Mouse (Mus musculus) C2C12 (cell line): Measurements from ENCODE around the gene Olfr1176. TPM values are rescaled to one million over a fixed set of nuclear protein-coding genes. Genes with fewer than 3 reads are reported as not detected.

Experiments used
- H3K27me3 ChIP-seq: one replicate; pipeline ENCODE4 v1.6.1; 2011; ENCODE audit not compliant: control insufficient read depth, insufficient read depth, insufficient read length
- H3K36me3 ChIP-seq: one replicate; pipeline ENCODE4 v1.6.1; 2011; ENCODE audit not compliant: control insufficient read depth, insufficient read depth
- H3K4me3 ChIP-seq: one replicate; pipeline ENCODE4 v1.5.1; 2011; ENCODE audit warnings: mild to moderate bottlenecking, control low read depth; ENCODE audit not compliant: poor library complexity, insufficient read depth, severe bottlenecking
- H3K79me2 ChIP-seq: one replicate; pipeline ENCODE4 v1.6.1; 2011; ENCODE audit not compliant: control insufficient read depth, insufficient read depth
- H3K79me3 ChIP-seq: one replicate; pipeline ENCODE4 v1.6.1; 2011; ENCODE audit warnings: low read depth, control low read depth
- H3ac ChIP-seq: one replicate; pipeline ENCODE3; 2011; ENCODE audit warnings: low read depth; ENCODE audit not compliant: control insufficient read depth, insufficient read length
- CEBPB ChIP-seq: IDR thresholded peaks from one replicate; pipeline ENCODE4 v1.6.1; 2011; ENCODE audit warnings: low read depth, mild to moderate bottlenecking, control low read depth, moderate library complexity
- CTCF ChIP-seq: IDR thresholded peaks from one replicate; pipeline ENCODE4 v1.5.1; 2011; ENCODE audit not compliant: control insufficient read depth, insufficient read depth, insufficient read length
- FOSL1 ChIP-seq: IDR thresholded peaks from one replicate; pipeline ENCODE4 v1.8.0; 2011; ENCODE audit warnings: mild to moderate bottlenecking, low read length; ENCODE audit not compliant: poor library complexity, insufficient read depth, severe bottlenecking
- MAX ChIP-seq: IDR thresholded peaks from one replicate; pipeline ENCODE4 v1.6.1; 2011; ENCODE audit warnings: mild to moderate bottlenecking, control low read depth
- MYOD1 ChIP-seq: IDR thresholded peaks from one replicate; pipeline ENCODE4 v1.6.1; 2011; ENCODE audit warnings: low read depth; ENCODE audit not compliant: control insufficient read depth, insufficient read length
- MYOG ChIP-seq: IDR thresholded peaks from one replicate; pipeline ENCODE4 v1.6.1; 2011; ENCODE audit not compliant: control insufficient read depth, insufficient read length; ENCODE audit errors: extremely low read depth
- USF1 ChIP-seq: IDR thresholded peaks from one replicate; pipeline ENCODE4 v1.6.1; 2011; ENCODE audit warnings: low read depth, mild to moderate bottlenecking, control low read depth, moderate library complexity
- long read RNA-seq, 2 experiments: library from polyadenylated mRNA; unstranded; transcript quantifications; one replicate each; pipeline ENCODE4 v2.0.0; 2019 to 2020
- polyA plus RNA-seq: library from polyadenylated mRNA; unstranded; fragments of >200 nt; fragmentation: generic; extraction: Trizol; gene quantifications from one replicate; pipeline ENCODE4 v1.2.1, GENCODE M21; 2012; ENCODE audit warnings: missing spikeins

The Olfr1176 gene
- not detected for polyA plus RNA-seq
- long read RNA-seq, experiment 1: 0 reads
- long read RNA-seq, experiment 2: 0 reads

- no peak for TF ChIP-seq USF1
- no peak for TF ChIP-seq FOSL1
- TF ChIP-seq MYOD1: no peak
- no peak for TF ChIP-seq CEBPB
- H3K79me3 ChIP-seq: no peaks in the 10 kb centered on the region
- no peaks in the 10 kb centered on the region for H3K36me3 ChIP-seq
These were observed at the start of gene Olfr1176 for GRCm38 (mm10) chr2:88336421-88336820. Olfr1176 (plus strand) TSS chr2:88336721.

DNA sequence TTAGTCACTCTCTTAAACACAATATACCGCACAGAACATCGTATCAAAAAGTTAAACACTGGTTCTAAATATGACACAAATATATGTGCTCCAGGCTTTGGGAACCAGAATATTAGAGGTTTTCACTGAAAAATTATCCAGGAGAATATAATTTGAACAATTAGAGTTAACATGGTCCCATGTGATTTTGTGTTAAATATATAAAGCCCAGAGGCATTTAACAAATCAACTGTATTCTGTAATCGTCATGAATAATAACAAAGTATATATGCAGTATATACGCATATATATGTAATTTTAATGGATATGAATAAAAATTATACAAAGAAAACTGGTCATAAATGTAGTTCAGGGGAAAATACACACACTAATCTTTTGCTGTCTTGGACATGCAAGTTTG is 21.5 kb upstream of the Olfr1176 start, which contains the start of gene Olfr1174-ps:
TSS of gene Olfr1174-ps (minus strand) at position 101 of the 400 bp plus-strand sequence.
- Histone ChIP-seq H3K4me3 (no peak within 1 kb of the TSS), H3K36me3 (no peaks in the 10 kb centered on the region), H3K79me3 (no peaks in the 10 kb centered on the region), H3ac (no peak within 1 kb of the TSS), H3K79me2 (no peaks in the 10 kb centered on the region), H3K27me3 (no peaks in the 10 kb centered on the region)
- TF ChIP-seq FOSL1 (no peak), MYOG (no peak), CEBPB (no peak), CTCF (no peak), MAX (no peak), USF1 (no peak), MYOD1 (no peak)

More at GRCm38 (mm10) chr2:88336421-88336820, at the start of gene Olfr1176:
- H3ac ChIP-seq: no peak within 1 kb of the TSS
- H3K27me3 ChIP-seq: no peaks in the 10 kb centered on the region
- H3K4me3 ChIP-seq: no peak within 1 kb of the TSS
- H3K79me2 ChIP-seq: no peaks in the 10 kb centered on the region

DNA sequence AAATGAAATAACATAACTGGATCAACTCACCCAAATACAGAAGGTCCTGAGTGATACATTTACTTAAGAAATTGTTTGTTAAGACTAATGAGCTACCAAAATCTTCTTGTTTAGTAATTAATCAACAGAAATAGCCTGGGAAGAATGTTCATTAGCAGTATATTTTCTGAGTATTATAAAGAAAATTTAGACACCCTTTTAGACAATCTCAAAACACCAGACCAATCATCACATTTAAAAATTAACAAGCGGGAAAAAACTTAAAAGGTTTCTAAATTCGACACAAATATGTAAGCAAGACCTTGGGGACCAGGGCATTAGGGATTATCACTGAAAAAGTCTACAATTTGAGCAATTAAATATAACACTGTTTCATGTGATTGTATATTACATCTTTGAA is 9.4 kb upstream of the Olfr1176 start, which contains the start of gene Olfr1175-ps:
TSS of gene Olfr1175-ps (minus strand) at position 101 of the 400 bp plus-strand sequence.
- Histone ChIP-seq H3ac (no peak within 1 kb of the TSS), H3K79me2 (no peaks in the 10 kb centered on the region), H3K4me3 (no peak within 1 kb of the TSS), H3K36me3 (no peaks in the 10 kb centered on the region), H3K79me3 (no peaks in the 10 kb centered on the region), H3K27me3 (no peaks in the 10 kb centered on the region)
- no peak for TF ChIP-seq CTCF
- no peak for TF ChIP-seq MYOD1
- TF ChIP-seq USF1: no peak
- TF ChIP-seq MAX: no peak

DNA sequence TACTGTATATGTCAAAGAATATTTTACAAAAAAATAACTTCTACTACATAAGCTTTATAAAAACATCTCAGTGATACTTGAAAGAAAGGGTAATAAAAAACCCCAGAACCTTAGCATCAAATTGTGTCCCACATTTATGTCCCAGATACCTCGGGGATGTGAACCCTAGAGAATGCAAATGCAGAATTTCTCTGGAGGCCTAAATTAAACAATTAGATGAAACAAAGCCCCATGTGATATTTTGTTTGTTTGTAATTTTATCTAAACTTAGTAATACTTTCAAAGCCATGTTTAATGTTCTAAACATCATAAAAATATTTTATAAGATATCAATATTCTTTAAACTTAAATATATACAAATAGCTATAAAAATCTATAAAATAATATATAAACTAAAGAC is 9.9 kb downstream of the Olfr1176 start, which contains the start of gene Olfr1177-ps:
TSS of gene Olfr1177-ps (minus strand) at position 101 of the 400 bp plus-strand sequence.
- H3K36me3 ChIP-seq: no peaks in the 10 kb centered on the region
- H3K27me3 ChIP-seq: no peaks in the 10 kb centered on the region
- no peak within 1 kb of the TSS for H3K4me3 ChIP-seq
- no peaks in the 10 kb centered on the region for H3K79me2 ChIP-seq
- no peaks in the 10 kb centered on the region for H3K79me3 ChIP-seq
- TF ChIP-seq FOSL1 (no peak), MYOG (no peak), MAX (no peak), CTCF (no peak), USF1 (no peak), CEBPB (no peak), MYOD1 (no peak)
- no peak within 1 kb of the TSS for H3ac ChIP-seq

- no peaks in the 10 kb centered on the region for H3K36me3 ChIP-seq
- no peaks in the 10 kb centered on the region for H3K27me3 ChIP-seq
- no peak overlapping the region for H3K4me3 ChIP-seq
- TF ChIP-seq MAX: no peak
- TF ChIP-seq MYOG: no peak
- TF ChIP-seq MYOD1: no peak
- TF ChIP-seq FOSL1: no peak
- TF ChIP-seq CTCF: no peak
- TF ChIP-seq CEBPB: no peak
- no peak for TF ChIP-seq USF1
- H3K79me3 ChIP-seq: no peaks in the 10 kb centered on the region
- no peaks in the 10 kb centered on the region for H3K79me2 ChIP-seq
- no peak overlapping the region for H3ac ChIP-seq
These were observed 19.8 kb downstream of the Olfr1176 start for GRCm38 (mm10) chr2:88356304-88356703.

DNA sequence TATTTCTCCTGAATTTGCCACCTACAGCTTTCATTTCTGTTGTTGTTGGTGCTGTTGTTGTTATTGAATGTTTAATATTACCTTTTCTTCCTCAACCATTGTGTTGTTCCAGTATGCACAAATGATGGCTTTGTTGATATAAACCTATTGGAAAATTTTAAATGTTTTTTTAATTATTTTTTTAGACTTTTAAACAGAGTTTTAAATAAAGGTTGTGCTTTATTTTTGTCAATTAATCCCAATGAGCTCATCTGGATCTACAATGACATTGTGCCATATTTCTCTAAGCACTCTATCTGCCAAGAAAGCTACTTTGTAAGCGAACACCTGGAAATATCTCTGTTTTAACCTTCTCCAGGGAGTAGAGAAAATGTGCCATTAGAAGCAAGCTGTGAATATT is 50.2 kb downstream of the Olfr1176 start, which contains the start of gene Olfr1178:
TSS of gene Olfr1178 (plus strand) at position 301 of the 400 bp plus-strand sequence.
- no peak for TF ChIP-seq USF1
- H3K36me3 ChIP-seq: no peaks in the 10 kb centered on the region
- no peaks in the 10 kb centered on the region for H3K79me3 ChIP-seq
- H3K79me2 ChIP-seq: no peaks in the 10 kb centered on the region
- H3ac ChIP-seq: no peak within 1 kb of the TSS
- H3K27me3 ChIP-seq: no peaks in the 10 kb centered on the region
- no peak within 1 kb of the TSS for H3K4me3 ChIP-seq

Other genes with a start within 250 kb of the Olfr1176 start
- gene Olfr1164, start 242.8 kb upstream of the Olfr1176 start, polyA plus RNA-seq: not detected
- not detected for gene Olfr1166, start 208.4 kb upstream of the Olfr1176 start, polyA plus RNA-seq
- gene Olfr1167, start 181.5 kb upstream of the Olfr1176 start, polyA plus RNA-seq: not detected
- not detected for gene Olfr1168, start 154.8 kb upstream of the Olfr1176 start, polyA plus RNA-seq
- not detected for gene Olfr1170, start 108.4 kb upstream of the Olfr1176 start, polyA plus RNA-seq
- gene Olfr1173, start 56.8 kb upstream of the Olfr1176 start, polyA plus RNA-seq: not detected
- not detected for gene Olfr1174-ps, start 21.6 kb upstream of the Olfr1176 start, polyA plus RNA-seq
- gene Olfr1175-ps, start 9.5 kb upstream of the Olfr1176 start, polyA plus RNA-seq: not detected
- gene Olfr1177-ps, start 9.8 kb downstream of the Olfr1176 start, polyA plus RNA-seq: not detected
- not detected for gene Olfr1178, start 50.3 kb downstream of the Olfr1176 start, polyA plus RNA-seq
- gene Olfr1179, start 69.7 kb downstream of the Olfr1176 start, polyA plus RNA-seq: not detected
- gene Olfr1180, start 82.4 kb downstream of the Olfr1176 start, polyA plus RNA-seq: not detected
- not detected for gene Olfr1181, start 89.5 kb downstream of the Olfr1176 start, polyA plus RNA-seq
- gene Gm13757, start 112.4 kb downstream of the Olfr1176 start, polyA plus RNA-seq: not detected
- gene Olfr1183, start 118.1 kb downstream of the Olfr1176 start, polyA plus RNA-seq: not detected
- gene Olfr1184, start 146.9 kb downstream of the Olfr1176 start, polyA plus RNA-seq: not detected
- not detected for gene Olfr1185-ps1, start 156.6 kb downstream of the Olfr1176 start, polyA plus RNA-seq
- gene Olfr1186, start 181.8 kb downstream of the Olfr1176 start, polyA plus RNA-seq: not detected
- not detected for gene Olfr1188, start 220.2 kb downstream of the Olfr1176 start, polyA plus RNA-seq
- gene Olfr1189, start 249.7 kb downstream of the Olfr1176 start, polyA plus RNA-seq: not detected